Mouse (Mus musculus) naive thymus-derived CD4-positive, alpha-beta T cell, adult 2 months (primary cell): Measurements from ENCODE around the gene Vmn1r207-ps.
"Not testable (repeated sequence)": the region's sequence is repeated elsewhere in the genome, so short reads cannot be mapped to it uniquely, and the experiment has no call there.

Experiments
- DNase-seq: peaks from one replicate; pipeline ENCODE4 v3.0.0-alpha.2; 2011; ENCODE audit warnings: low read depth

The Vmn1r207-ps gene

DNA sequence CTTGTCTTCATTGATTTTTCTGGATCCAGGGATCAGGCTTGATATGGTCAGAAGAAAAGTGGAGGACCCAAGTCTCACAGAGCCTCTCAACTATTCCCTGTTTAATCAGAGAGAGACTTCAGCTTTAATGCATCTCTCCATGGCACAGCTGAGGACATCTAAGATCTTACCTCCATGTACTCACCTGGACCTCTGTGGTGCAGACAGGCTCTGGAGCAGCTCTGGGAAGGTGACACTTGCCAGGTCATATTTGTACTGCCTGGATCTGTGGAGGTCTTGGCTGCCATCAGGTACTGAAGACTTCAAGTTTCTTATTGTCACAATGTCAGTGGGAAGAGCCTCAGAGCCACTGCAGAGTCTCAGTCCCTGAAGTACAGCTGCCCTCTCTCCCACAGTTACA lies at the start of gene Vmn1r207-ps:
TSS of gene Vmn1r207-ps (minus strand) at position 101 of the 400 bp plus-strand sequence.
- DNase-seq = not testable (repeated sequence)

- DNase-seq = not testable (repeated sequence)
These were observed 47.9 kb upstream of the Vmn1r207-ps start, which contains the start of gene Vmn1r208 for GRCm38 (mm10) chr13:22777300-22777699. TSS of gene Vmn1r208 (minus strand) at chr13:22777400.

DNA sequence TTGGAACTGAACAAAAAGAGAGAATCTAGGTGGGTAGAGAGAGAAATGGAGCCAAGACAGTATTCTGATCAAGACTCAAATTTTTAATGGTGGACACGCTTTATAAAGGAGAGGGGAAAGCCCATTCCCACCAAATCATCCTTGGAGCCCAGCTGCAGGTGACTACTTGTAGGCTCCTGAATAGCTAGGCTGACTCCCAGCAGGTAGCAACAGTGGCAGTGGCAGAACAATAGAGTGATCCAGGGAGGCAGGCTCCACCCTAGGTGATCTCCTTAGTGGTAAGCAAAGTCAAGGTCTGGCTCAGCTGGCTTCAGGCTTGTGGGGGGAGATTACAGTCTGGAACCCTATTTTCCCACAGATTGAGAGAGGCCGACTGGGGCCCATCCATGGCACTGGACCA lies 42.2 kb upstream of the Vmn1r207-ps start:
- not testable (repeated sequence) for DNase-seq

DNA sequence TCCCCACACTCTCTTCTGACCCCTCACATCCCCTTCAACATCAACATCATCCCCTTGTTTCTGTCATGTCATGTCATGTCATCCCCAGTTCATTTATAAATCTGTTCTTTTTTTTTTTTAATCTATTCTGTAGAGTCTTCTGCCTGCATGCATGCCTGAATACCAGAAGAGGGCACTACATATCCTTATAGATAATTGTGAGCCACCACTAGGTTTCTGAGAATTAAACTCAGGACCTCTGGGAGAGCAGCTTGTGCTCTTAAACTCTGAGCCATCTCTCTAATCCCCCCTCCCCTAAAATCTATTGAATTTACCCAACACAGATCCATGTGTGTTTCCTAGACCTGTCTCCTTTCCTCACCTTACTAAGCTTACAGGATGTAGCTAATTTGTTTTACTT lies 18.1 kb upstream of the Vmn1r207-ps start:
- DNase-seq = no peak

DNA sequence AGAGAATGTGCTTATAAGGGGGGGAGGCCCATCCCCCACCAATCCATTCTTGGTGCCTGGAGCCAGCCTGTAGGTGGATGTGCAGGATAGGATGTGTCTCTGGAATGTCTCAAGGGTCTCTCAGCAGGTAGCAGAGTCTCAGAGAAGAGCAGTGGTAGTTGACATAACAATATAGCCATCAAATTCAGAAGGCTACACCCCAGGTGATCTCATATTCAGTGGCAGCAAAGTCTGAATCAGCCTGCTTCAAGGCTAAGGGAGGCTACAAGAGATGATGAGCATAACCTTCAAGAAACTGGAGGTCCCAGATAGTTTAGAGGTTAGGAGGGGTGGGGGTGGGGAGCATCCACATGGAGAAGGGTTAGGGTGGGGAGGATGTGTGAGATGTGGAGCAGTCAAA lies 22.5 kb downstream of the Vmn1r207-ps start:
- DNase-seq = not testable (repeated sequence)

GRCm38 (mm10) chr13:22702951-22703350 lies 26.5 kb downstream of the Vmn1r207-ps start:
- DNase-seq = not testable (repeated sequence)
